Mouse (Mus musculus): ENCODE data around the gene Plxna4. TPM values are rescaled to one million over a fixed set of nuclear protein-coding genes. Genes with fewer than 3 reads are reported as not detected.

Plxna4 gene
- total RNA-seq (2023): under 1 TPM in 1 of 2 experiments, not detected in 1; 0.04 TPM

GRCm38 (mm10) chr6:32588056-32588671, at the start of gene Plxna4:
Gene Plxna4, minus strand, starts transcription at chr6:32588192.

